Mouse (Mus musculus) CH12.LX (cell line): Measurements from ENCODE around the gene Vps4b. TPM values are rescaled to one million over a fixed set of nuclear protein-coding genes. Genes with fewer than 3 reads are reported as not detected.

ENCODE experiments used
- DNase-seq: peaks from one replicate; pipeline ENCODE4 v3.0.0-alpha.2; 2013; ENCODE audit errors: extremely low read depth
- H3K27ac ChIP-seq: 2 replicates; pipeline ENCODE4 v1.5.1; 2012; ENCODE audit warnings: low read depth, mild to moderate bottlenecking, control low read depth, moderate library complexity; ENCODE audit not compliant: insufficient read depth
- H3K27me3 ChIP-seq: replicated peaks from 2 replicates; pipeline ENCODE3; 2012; ENCODE audit warnings: inconsistent platforms
- H3K36me3 ChIP-seq, 2 experiments: replicated peaks in 1 of 2; 2 replicates each; pipeline versions ENCODE3 to v1.6.1; 2012; ENCODE audit warnings: inconsistent platforms in 1 of 2, low read length in 1 of 2, mild to moderate bottlenecking in 1 of 2, mixed read lengths in 1 of 2, moderate library complexity in 1 of 2; ENCODE audit not compliant: control insufficient read depth in 1 of 2, insufficient read depth in 1 of 2
- H3K4me1 ChIP-seq, 2 experiments: 2 replicates each; pipeline ENCODE4 v1.6.1; 2012; ENCODE audit warnings: inconsistent platforms in 1 of 2, moderate library complexity in 1 of 2; ENCODE audit not compliant: insufficient read depth in 2 of 2, control insufficient read depth in 1 of 2
- H3K4me2 ChIP-seq: 2 replicates; pipeline ENCODE4 v1.6.1; 2012; ENCODE audit warnings: low read depth, mild to moderate bottlenecking, control low read depth; ENCODE audit not compliant: poor library complexity, insufficient read depth, severe bottlenecking
- H3K4me3 ChIP-seq, 3 experiments: fragments of 150-350 bp in 1 of 3; sonication (generic) in 1 of 3; replicated peaks in 1 of 3; 2 replicates each; pipeline versions ENCODE3 to v1.5.1; 2011 to 2012; ENCODE audit warnings: low read depth in 2 of 3, low read length in 2 of 3, mild to moderate bottlenecking in 2 of 3, moderate library complexity in 2 of 3, control low read depth in 1 of 3, improper control_type of control experiment in 1 of 3, inconsistent platforms in 1 of 3, mixed read lengths in 1 of 3; ENCODE audit not compliant: poor library complexity in 1 of 3
- H3K79me2 ChIP-seq: replicated peaks from 2 replicates; pipeline ENCODE4 v1.6.1; 2012; ENCODE audit warnings: mild to moderate bottlenecking, moderate library complexity; ENCODE audit not compliant: control insufficient read depth, poor library complexity, insufficient read depth, severe bottlenecking; ENCODE audit errors: extremely low read depth
- H3K9ac ChIP-seq: 2 replicates; pipeline ENCODE4 v1.6.1; 2012; ENCODE audit warnings: low read depth, mild to moderate bottlenecking, control low read depth, moderate library complexity; ENCODE audit not compliant: insufficient read depth
- H3K9me3 ChIP-seq: replicated peaks from 2 replicates; pipeline ENCODE3; 2012; ENCODE audit warnings: low read length, inconsistent platforms, mixed read lengths
- BHLHE40 ChIP-seq: IDR thresholded peaks from 2 replicates; pipeline ENCODE4 v1.6.1; 2011; ENCODE audit warnings: mild to moderate bottlenecking, low read depth, low read length, improper control_type of control experiment
- CHD1 ChIP-seq: IDR thresholded peaks from 2 replicates; pipeline ENCODE4 v1.6.1; 2012; ENCODE audit warnings: low read depth, low read length, improper control_type of control experiment, inconsistent platforms
- E2F4 ChIP-seq: IDR thresholded peaks from 2 replicates; pipeline ENCODE4 v1.6.1; 2011; ENCODE audit warnings: low read depth, low read length, improper control_type of control experiment; ENCODE audit not compliant: insufficient replicate concordance
- EP300 ChIP-seq: IDR thresholded peaks from 2 replicates; pipeline ENCODE4 v1.6.1; 2011; ENCODE audit warnings: low read length, improper control_type of control experiment
- ETS1 ChIP-seq: conservative IDR thresholded peaks from 2 replicates; pipeline ENCODE4 v1.6.1; 2012; ENCODE audit warnings: low read depth, mild to moderate bottlenecking, inconsistent platforms, low read length, improper control_type of control experiment, moderate library complexity
- GABPA ChIP-seq: IDR thresholded peaks from 2 replicates; pipeline ENCODE4 v1.6.1; 2012; ENCODE audit warnings: low read depth, low read length, improper control_type of control experiment, inconsistent platforms; ENCODE audit not compliant: insufficient replicate concordance
- IRF4 ChIP-seq: IDR thresholded peaks from 2 replicates; pipeline ENCODE4 v1.6.1; 2014; ENCODE audit warnings: low read depth, mild to moderate bottlenecking, inconsistent platforms, low read length, improper control_type of control experiment
- JUND ChIP-seq: conservative IDR thresholded peaks from 2 replicates; pipeline ENCODE4 v1.6.1; 2011; ENCODE audit warnings: low read depth, low read length, improper control_type of control experiment
- MAX ChIP-seq: IDR thresholded peaks from 2 replicates; pipeline ENCODE4 v1.6.1; 2011; ENCODE audit warnings: low read length, improper control_type of control experiment
- MAZ ChIP-seq: IDR thresholded peaks from 2 replicates; pipeline ENCODE4 v1.6.1; 2012; ENCODE audit warnings: low read depth, mild to moderate bottlenecking, inconsistent platforms, low read length, improper control_type of control experiment, moderate library complexity
- MEF2A ChIP-seq: IDR thresholded peaks from 2 replicates; pipeline ENCODE4 v1.6.1; 2014; ENCODE audit warnings: low read depth, mild to moderate bottlenecking, inconsistent platforms, low read length, improper control_type of control experiment, borderline replicate concordance
- MYC ChIP-seq: IDR thresholded peaks from 2 replicates; pipeline ENCODE4 v1.6.1; 2011; ENCODE audit warnings: low read depth, mild to moderate bottlenecking, improper control_type of control experiment, low read length
- NELFE ChIP-seq: IDR thresholded peaks from 2 replicates; pipeline ENCODE4 v1.6.1; 2011; ENCODE audit warnings: low read depth, low read length, improper control_type of control experiment
- NRF1 ChIP-seq: IDR thresholded peaks from 2 replicates; pipeline ENCODE4 v1.6.1; 2014; ENCODE audit warnings: low read depth, mild to moderate bottlenecking, inconsistent platforms, low read length, improper control_type of control experiment, moderate library complexity
- PAX5 ChIP-seq: IDR thresholded peaks from 2 replicates; pipeline ENCODE4 v1.6.1; 2012; ENCODE audit warnings: low read length, inconsistent platforms, mixed read lengths
- POLR2AphosphoS2 ChIP-seq: IDR thresholded peaks from 2 replicates; pipeline ENCODE4 v1.6.1; 2011; ENCODE audit warnings: low read depth, low read length, improper control_type of control experiment
- RAD21 ChIP-seq: IDR thresholded peaks from 2 replicates; pipeline ENCODE4 v1.6.1; 2011; ENCODE audit warnings: low read depth, mild to moderate bottlenecking, low read length, improper control_type of control experiment, moderate library complexity
- RCOR1 ChIP-seq: conservative IDR thresholded peaks from 2 replicates; pipeline ENCODE4 v1.6.1; 2012; ENCODE audit warnings: low read depth, mild to moderate bottlenecking, inconsistent platforms, low read length, improper control_type of control experiment
- SIN3A ChIP-seq: IDR thresholded peaks from 2 replicates; pipeline ENCODE4 v1.6.1; 2012; ENCODE audit warnings: low read length, improper control_type of control experiment, inconsistent platforms
- SMC3 ChIP-seq: IDR thresholded peaks from 2 replicates; pipeline ENCODE4 v1.6.1; 2011; ENCODE audit warnings: low read depth, low read length, improper control_type of control experiment
- TBP ChIP-seq: conservative IDR thresholded peaks from 2 replicates; pipeline ENCODE4 v1.6.1; 2011; ENCODE audit warnings: low read depth, low read length, improper control_type of control experiment
- TCF12 ChIP-seq: IDR thresholded peaks from 2 replicates; pipeline ENCODE4 v1.6.1; 2014; ENCODE audit warnings: low read depth, mild to moderate bottlenecking, inconsistent platforms, low read length, improper control_type of control experiment
- UBTF ChIP-seq: IDR thresholded peaks from 2 replicates; pipeline ENCODE4 v1.6.1; 2012; ENCODE audit warnings: low read depth, mild to moderate bottlenecking, inconsistent platforms, low read length, improper control_type of control experiment, moderate library complexity
- ZC3H11A ChIP-seq: IDR thresholded peaks from 2 replicates; pipeline ENCODE4 v1.6.1; 2012; ENCODE audit warnings: low read depth, mild to moderate bottlenecking, inconsistent platforms, low read length, improper control_type of control experiment
- ZNF384 ChIP-seq: IDR thresholded peaks from 2 replicates; pipeline ENCODE4 v1.6.1; 2012; ENCODE audit warnings: low read depth, low read length, improper control_type of control experiment, inconsistent platforms
- dilution Hi-C: fragments of 300-500 bp; cut with MboI; formaldehyde crosslinking; loops from 2 replicates; pipeline ENCODE4 v1.14.3; 2020; ENCODE audit warnings: low sequenced_read_pairs; ENCODE audit not compliant: extremely low pct_unique_long_range_greater_than_20kb, extremely low pct_ligation_motif_present
- in situ Hi-C: fragments of 300-500 bp; cut with MboI; formaldehyde crosslinking; loops from 3 replicates; pipeline ENCODE4 v1.14.3; 2019; ENCODE audit warnings: low sequenced_read_pairs, low pct_ligation_motif_present, low pct_unique_long_range_greater_than_20kb, mixed read lengths
- polyA plus RNA-seq: library from polyadenylated mRNA; unstranded; fragments of >175 nt; gene quantifications from 2 replicates; pipeline ENCODE4 v1.2.1, GENCODE M21; 2012; ENCODE audit warnings: low read depth; ENCODE audit not compliant: insufficient read length
- total RNA-seq, 2 experiments: library from RNA; depleted of rRNA; stranded (reverse); fragments of 300-350 nt in 1 of 2; fragments of >200 nt in 1 of 2; gene quantifications; 2 replicates each; pipeline ENCODE4 v1.2.3; 2012 to 2014

Gene Vps4b
- total and polyA plus RNA-seq, 3 experiments: 42.0 to 92.0 (median 51.4) TPM

DNA sequence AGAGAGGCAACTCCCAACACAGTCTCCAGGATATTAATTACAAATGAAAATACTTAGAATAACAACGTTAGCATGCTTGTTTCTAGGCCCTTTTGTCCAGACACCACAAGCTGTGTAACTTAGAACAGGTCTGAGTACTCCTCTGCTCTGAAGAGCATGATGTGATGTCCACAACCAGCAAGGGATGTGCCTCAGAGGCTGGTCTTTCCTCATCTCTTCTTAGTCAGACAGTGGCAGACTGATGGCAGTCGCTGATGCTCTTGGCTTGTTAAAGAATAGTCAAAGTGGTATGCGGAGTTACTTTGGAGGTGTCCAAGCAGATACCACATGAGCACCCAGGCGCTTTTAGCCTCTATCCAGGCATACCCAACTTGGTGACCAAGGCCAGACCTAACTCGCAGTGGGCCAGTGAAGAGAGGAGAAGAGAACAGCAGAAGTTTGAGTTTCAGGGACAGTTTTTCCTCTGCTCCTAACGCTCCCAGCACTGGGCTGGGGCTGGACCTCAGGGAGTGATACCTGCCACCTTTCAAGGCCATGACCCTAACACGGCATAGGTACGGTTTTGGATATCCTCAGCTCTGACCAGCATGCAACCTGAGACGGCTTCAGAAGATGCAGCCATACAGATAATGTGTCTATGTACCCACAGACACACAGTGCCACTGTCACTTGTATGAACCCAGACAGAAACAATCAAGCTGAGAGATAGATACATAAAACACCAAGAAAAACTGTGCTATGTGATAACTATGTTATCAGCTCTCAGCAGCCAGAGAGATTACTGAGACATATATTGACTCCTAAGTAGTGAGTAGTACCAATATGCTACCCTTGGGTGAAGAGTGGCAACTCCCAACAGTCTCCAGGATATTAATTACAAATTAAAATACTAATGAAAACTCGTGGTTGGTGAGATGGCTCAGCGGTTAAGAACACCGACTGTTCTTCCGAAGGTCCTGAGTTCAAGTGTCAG, 81.1 kb downstream of the Vps4b start:
- H3K9ac ChIP-seq: peak overlapping the region; percentile 69; the same call in 1 of the 2 replicates
- no peaks in the 10 kb centered on the region for H3K9me3 ChIP-seq
- no peak overlapping the region for H3K4me2 ChIP-seq
- H3K27ac ChIP-seq: no peak overlapping the region
- no peak for TF ChIP-seq ETS1
- TF ChIP-seq SMC3: no peak
- no peak for TF ChIP-seq ZNF384
- no peak for TF ChIP-seq JUND
- TF ChIP-seq ZC3H11A: no peak
- TF ChIP-seq CHD1: no peak
- no peak for TF ChIP-seq NRF1
- TF ChIP-seq IRF4: no peak
- TF ChIP-seq TBP: no peak
- no peak for TF ChIP-seq MAZ
- no peak for TF ChIP-seq GABPA
- H3K27me3 ChIP-seq: no peaks in the 10 kb centered on the region
- H3K4me1 ChIP-seq: peaks cover 4 to 26% of the 10 kb centered on the region in 2 experiments
- H3K79me2 ChIP-seq: peaks cover 22% of the 10 kb centered on the region
- DNase-seq: no peak
- H3K4me3 ChIP-seq: no peak overlapping the region
- in situ Hi-C loops (loop anchor here (25.0 kb wide), 1 partner anchor 653 kb away; no protein-coding TSS in a partner anchor), dilution Hi-C loops (loop anchor here (25.0 kb wide), 1 partner anchor 178 kb away; no protein-coding TSS in a partner anchor)
- H3K36me3 ChIP-seq: no peaks in the 10 kb centered on the region

DNA sequence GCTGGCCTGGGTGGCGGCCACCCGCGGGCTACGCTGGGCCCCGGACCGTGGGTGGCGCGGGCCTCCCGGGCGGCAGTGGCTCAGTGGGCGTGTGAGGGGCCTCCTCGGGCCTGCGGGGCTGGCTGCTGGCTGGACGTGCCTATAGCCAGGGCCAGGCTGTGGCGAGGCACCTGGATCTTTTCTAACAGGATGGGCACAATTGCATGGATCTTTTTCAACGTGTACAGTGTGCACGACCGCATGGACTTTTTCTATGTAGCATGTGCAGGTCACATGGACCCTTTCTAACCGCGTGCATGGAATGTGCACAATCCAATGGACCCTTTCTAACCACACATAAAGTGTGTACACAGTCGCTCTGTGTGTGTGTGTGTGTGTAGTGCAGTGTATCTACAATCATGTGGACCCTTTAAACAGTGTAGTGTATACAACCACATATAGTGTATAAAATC, 82.0 kb downstream of the Vps4b start:
- Histone ChIP-seq H3K27ac (peak overlapping the region; percentile 52), H3K4me2 (peak overlapping the region; percentile 54; the same call in 1 of the 2 replicates), H3K9ac (peak overlapping the region; percentile 69), H3K4me1 (peaks cover 4 to 34% of the 10 kb centered on the region in 2 experiments), H3K4me3 (peak overlapping the region; percentile 45 to 80 (median 71)), H3K79me2 (peaks cover 25% of the 10 kb centered on the region), H3K36me3 (no peaks in the 10 kb centered on the region), H3K27me3 (no peaks in the 10 kb centered on the region), H3K9me3 (no peaks in the 10 kb centered on the region)
- DNase-seq: no peak
- TF ChIP-seq BHLHE40 (peak; percentile 70), E2F4 (no peak), POLR2AphosphoS2 (no peak), MYC (peak; percentile 90), UBTF (no peak), NELFE (0 out of 2 replicates have a peak, but pooled peaks have one; percentile 1), MAX (peak; percentile 90), EP300 (no peak), PAX5 (no peak), CHD1 (no peak), MEF2A (0 out of 2 replicates have a peak, but pooled peaks have one; percentile 28), IRF4 (no peak; the same call in 1 of the 2 replicates), RAD21 (no peak), RCOR1 (no peak), TCF12 (peak; percentile 28; the same call in 1 of the 2 replicates), SIN3A (peak; percentile 44)
- in situ Hi-C loops (loop anchor here (5.0 to 25.0 kb wide), 4 partner anchors 92 to 652 kb away; no protein-coding TSS in a partner anchor), dilution Hi-C loops (loop anchor here (25.0 kb wide), 1 partner anchor 177 kb away; no protein-coding TSS in a partner anchor)
